Mouse (Mus musculus): Measurements from ENCODE around the gene Rassf6. TPM values are rescaled to one million over a fixed set of nuclear protein-coding genes. Genes with fewer than 3 reads are reported as not detected.

Rassf6 gene
- polyA plus RNA-seq, 1 experiment from 2014 or later, result 27.8 TPM

DNA sequence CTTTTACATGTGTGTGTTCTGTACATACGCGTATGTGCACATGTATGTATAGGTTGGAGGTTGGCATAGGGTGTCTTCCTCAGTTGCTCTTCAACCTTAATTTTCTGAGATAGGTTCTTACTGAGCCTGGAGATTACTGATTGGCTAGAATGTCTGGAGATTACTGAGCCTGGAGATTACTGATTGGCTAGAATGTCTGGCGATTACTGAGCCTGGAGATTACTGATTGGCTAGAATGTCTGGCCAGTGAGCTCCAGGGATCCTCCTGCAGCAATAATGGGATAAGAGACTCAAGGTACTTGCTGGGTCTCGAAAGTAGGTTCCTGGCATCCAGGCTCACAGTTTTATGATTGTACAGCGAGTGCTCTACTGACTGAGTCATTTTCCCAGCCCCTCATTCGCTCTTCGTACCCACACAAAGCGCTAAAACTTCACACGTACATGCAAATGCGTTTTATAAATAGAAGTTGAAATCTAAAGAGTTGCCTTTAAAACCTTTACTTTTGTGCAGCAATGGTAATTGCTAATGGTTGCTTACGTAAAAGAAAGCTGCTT is 78.7 kb downstream of the Rassf6 start:
- no peak for TF ChIP-seq CTCF (IDR thresholded peaks at IDR 0.05; ENCODE audit: low read depth)
- Histone ChIP-seq H3K9me3 (replicated peaks; ENCODE audit: low read length) (no peaks in the 10 kb centered on the region), H3K4me1 (replicated peaks; ENCODE audit: insufficient read depth, low read length) (no peaks in the 10 kb centered on the region), H3K4me2 (ENCODE audit: low read length) (no peak overlapping the region), H3K27ac (no peak overlapping the region), H3K36me3 (ENCODE audit: insufficient read depth, low read length) (no peaks in the 10 kb centered on the region), H3K9ac (ENCODE audit: low read depth, low read length) (no peak overlapping the region), H3K27me3 (ENCODE audit: insufficient read depth, low read length) (no peaks in the 10 kb centered on the region), H3K4me3 (replicated peaks; ENCODE audit: low read depth, low read length) (no peak overlapping the region)
- ATAC-seq (replicated peaks; ENCODE audit: low FRiP score, low read depth) (no peak), DNase-seq (ENCODE audit: low spot score) (no peak)
- 90% methylated on average over 11 of the region's 11 CpGs for WGBS

DNA sequence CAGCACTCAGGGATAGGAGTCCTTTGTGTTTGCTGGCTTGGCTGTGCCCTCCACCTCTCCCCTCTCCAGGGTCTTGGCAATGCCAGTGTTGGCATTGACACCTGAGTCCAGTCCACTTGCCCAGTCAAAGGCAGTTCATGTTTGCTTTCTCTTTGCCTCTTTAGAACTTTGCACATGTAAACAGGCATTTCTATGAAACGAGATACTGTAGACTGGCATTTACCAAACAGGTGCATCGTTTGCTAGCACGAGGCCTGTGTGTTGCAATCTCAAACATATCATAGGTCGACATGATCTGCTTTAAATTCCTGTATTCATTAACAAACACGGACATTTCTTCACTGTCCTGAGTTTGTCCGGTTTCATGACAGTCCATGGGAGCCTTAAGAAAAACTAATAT is 79.7 kb downstream of the Rassf6 start, which contains the start of gene 5830473C10Rik:
TSS of gene 5830473C10Rik (plus strand) at position 365 of the 400 bp plus-strand sequence.
- WGBS, result 88% methylated on average over 6 of the region's 6 CpGs
- TF ChIP-seq CTCF (IDR thresholded peaks at IDR 0.05; ENCODE audit: low read depth), result no peak
- no peak for ATAC-seq (replicated peaks; ENCODE audit: low FRiP score, low read depth)
- Histone ChIP-seq H3K27me3 (ENCODE audit: insufficient read depth, low read length) (no peaks in the 10 kb centered on the region), H3K4me1 (replicated peaks; ENCODE audit: insufficient read depth, low read length) (no peaks in the 10 kb centered on the region), H3K36me3 (ENCODE audit: insufficient read depth, low read length) (no peaks in the 10 kb centered on the region), H3K9ac (ENCODE audit: low read depth, low read length) (no peak within 1 kb of the TSS), H3K27ac (no peak within 1 kb of the TSS), H3K4me2 (ENCODE audit: low read length) (no peak within 1 kb of the TSS), H3K9me3 (replicated peaks; ENCODE audit: low read length) (no peaks in the 10 kb centered on the region), H3K4me3 (replicated peaks; ENCODE audit: low read depth, low read length) (no peak within 1 kb of the TSS)
- no peak for DNase-seq (ENCODE audit: low spot score)

DNA sequence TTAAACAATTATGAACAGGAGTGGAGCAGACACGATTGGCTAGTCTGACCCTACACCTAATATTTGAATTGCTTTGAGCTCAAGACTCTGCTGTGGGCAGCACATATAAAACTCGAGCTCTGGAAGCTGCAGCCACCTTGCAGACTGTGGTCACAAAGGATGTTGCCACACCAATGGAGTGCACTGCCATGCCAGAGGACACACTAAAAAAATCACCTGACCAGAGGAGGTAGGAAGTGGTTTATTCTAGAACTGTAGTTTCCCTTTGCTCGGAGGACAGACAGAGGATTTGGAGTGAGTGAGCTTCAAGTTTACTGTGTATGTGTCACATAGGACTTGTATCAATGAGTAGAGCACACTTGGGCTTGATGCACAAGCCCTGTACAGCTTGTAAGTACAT is 84.4 kb downstream of the Rassf6 start:
- TF ChIP-seq CTCF (IDR thresholded peaks at IDR 0.05; ENCODE audit: low read depth), result no peak
- H3K4me3 ChIP-seq (replicated peaks; ENCODE audit: low read depth, low read length), result no peak overlapping the region
- no peaks in the 10 kb centered on the region for H3K36me3 ChIP-seq (ENCODE audit: insufficient read depth, low read length)
- H3K9me3 ChIP-seq (replicated peaks; ENCODE audit: low read length), result no peaks in the 10 kb centered on the region
- no peak overlapping the region for H3K27ac ChIP-seq
- no peak overlapping the region for H3K9ac ChIP-seq (ENCODE audit: low read depth, low read length)
- DNase-seq (ENCODE audit: low spot score), result no peak
- H3K27me3 ChIP-seq (ENCODE audit: insufficient read depth, low read length), result no peaks in the 10 kb centered on the region
- 72% methylated on average over 3 of the region's 3 CpGs for WGBS
- H3K4me2 ChIP-seq (ENCODE audit: low read length), result no peak overlapping the region
- ATAC-seq (replicated peaks; ENCODE audit: low FRiP score, low read depth), result no peak
- no peaks in the 10 kb centered on the region for H3K4me1 ChIP-seq (replicated peaks; ENCODE audit: insufficient read depth, low read length)

Other genes with a start within 250 kb of the Rassf6 start
- 3.1 and 6.9 TPM in 2 replicates for gene Alb, start 179.8 kb downstream of the Rassf6 start, polyA plus RNA-seq (2015; fragmentation: Nextera tagmentation; extraction: Ambion mirVana)
- 123 and 130 TPM in 2 replicates for gene Afp, start 149.9 kb downstream of the Rassf6 start, polyA plus RNA-seq (2015; fragmentation: Nextera tagmentation; extraction: Ambion mirVana)
- 22.0 and 22.8 TPM in 2 replicates for gene Afm, start 121.7 kb downstream of the Rassf6 start, polyA plus RNA-seq (2015; fragmentation: Nextera tagmentation; extraction: Ambion mirVana)
- 0.29 and 0.34 TPM in 2 replicates for gene 5830473C10Rik, start 79.5 kb downstream of the Rassf6 start, polyA plus RNA-seq (2015; fragmentation: Nextera tagmentation; extraction: Ambion mirVana)
- gene Cxcl5, start 118.7 kb upstream of the Rassf6 start, polyA plus RNA-seq (2015; fragmentation: Nextera tagmentation; extraction: Ambion mirVana), result 0.07 TPM in 1 of 2 replicates, not detected in the other
- gene Ppbp, start 127.9 kb upstream of the Rassf6 start, polyA plus RNA-seq (2015; fragmentation: Nextera tagmentation; extraction: Ambion mirVana), result 1.3 and 1.4 TPM in 2 replicates
- gene Pf4, start 131.8 kb upstream of the Rassf6 start, polyA plus RNA-seq (2015; fragmentation: Nextera tagmentation; extraction: Ambion mirVana), result 69.2 and 71.7 TPM in 2 replicates
- 0.12 TPM in 1 of 2 replicates, not detected in the other for gene Cxcl3, start 145.4 kb upstream of the Rassf6 start, polyA plus RNA-seq (2015; fragmentation: Nextera tagmentation; extraction: Ambion mirVana)
- 0.07 TPM in 1 of 2 replicates, not detected in the other for gene Cxcl15, start 153.9 kb upstream of the Rassf6 start, polyA plus RNA-seq (2015; fragmentation: Nextera tagmentation; extraction: Ambion mirVana)